Mouse (Mus musculus) embryonic facial prominence, embryonic 11.5 days (tissue): Measurements from ENCODE around the gene Rgs7. TPM values are rescaled to one million over a fixed set of nuclear protein-coding genes. Genes with fewer than 3 reads are reported as not detected.
A peak's percentile ranks its signal among the peaks of the same experiment; 100 is the strongest.

Experiments
- ATAC-seq: fragments of 200-750 bp; cut with Nextera tagmentation; replicated peaks from 2 replicates; pipeline ENCODE4 v1.8.0; 2017; ENCODE audit warnings: low read depth; ENCODE audit not compliant: insufficient number of reproducible peaks, low FRiP score, low TSS enrichment
- DNase-seq: peaks from one replicate; pipeline ENCODE4 v3.0.0-alpha.2; 2015; ENCODE audit warnings: low spot score
- H3K27ac ChIP-seq: fragments of 300-500 bp; sonication (generic); replicated peaks from 2 replicates; pipeline ENCODE4 v1.5.1; 2014; ENCODE audit warnings: mild to moderate bottlenecking, low read depth, low read length, control low read depth
- H3K27me3 ChIP-seq: fragments of 300-500 bp; sonication (generic); 2 replicates; pipeline ENCODE4 v1.6.1; 2014; ENCODE audit warnings: mild to moderate bottlenecking, low read length, moderate library complexity, mixed read lengths; ENCODE audit not compliant: control insufficient read depth, insufficient read depth
- H3K36me3 ChIP-seq: fragments of 300-500 bp; sonication (generic); replicated peaks from 2 replicates; pipeline ENCODE4 v1.6.1; 2014; ENCODE audit warnings: low read depth, mild to moderate bottlenecking, low read length, moderate library complexity, mixed read lengths; ENCODE audit not compliant: control insufficient read depth, insufficient read depth
- H3K4me1 ChIP-seq: fragments of 300-500 bp; sonication (generic); 2 replicates; pipeline ENCODE4 v1.6.1; 2014; ENCODE audit warnings: low read length, mixed read lengths; ENCODE audit not compliant: control insufficient read depth, insufficient read depth
- H3K4me2 ChIP-seq: fragments of 300-500 bp; sonication (generic); 2 replicates; pipeline ENCODE4 v1.6.1; 2014; ENCODE audit warnings: low read depth, mild to moderate bottlenecking, control low read depth, low read length, moderate library complexity
- H3K4me3 ChIP-seq: fragments of 300-500 bp; sonication (generic); 2 replicates; pipeline ENCODE4 v1.5.1; 2014; ENCODE audit warnings: low read depth, low read length, control low read depth
- H3K9ac ChIP-seq: fragments of 300-500 bp; sonication (generic); replicated peaks from 2 replicates; pipeline ENCODE4 v1.6.1; 2014; ENCODE audit warnings: mild to moderate bottlenecking, control low read depth, low read length
- H3K9me3 ChIP-seq: fragments of 300-500 bp; sonication (generic); replicated peaks from 2 replicates; pipeline ENCODE4 v1.6.1; 2016; ENCODE audit warnings: mild to moderate bottlenecking, low read length, inconsistent platforms, mixed read lengths; ENCODE audit not compliant: control insufficient read depth
- WGBS: fragments of 180-500 bp; shearing (Covaris S2); extraction: QIAGEN DNeasy Blood & Tissue Kit; methylation state at CpG from one replicate; pipeline ENCODE4 v1.1.7; 2014; 5-methylcytosine and 5-hydroxymethylcytosine counted together
- polyA plus RNA-seq: library from polyadenylated mRNA; unstranded; fragments of >200 nt; fragmentation: Nextera tagmentation; extraction: Ambion mirVana; gene quantifications from 2 replicates; pipeline ENCODE4 v1.2.1, GENCODE M21; 2014

Gene Rgs7
- polyA plus RNA-seq, 1 experiment from 2014 or later = 2.8 TPM

- no peaks in the 10 kb centered on the region for H3K36me3 ChIP-seq
- no peaks in the 10 kb centered on the region for H3K27me3 ChIP-seq
- 88% methylated on average over 1 of the region's 1 CpGs for WGBS
- no peak overlapping the region for H3K9ac ChIP-seq
- no peaks in the 10 kb centered on the region for H3K9me3 ChIP-seq
- ATAC-seq = no peak
- H3K4me2 ChIP-seq = no peak overlapping the region
- no peak overlapping the region for H3K4me3 ChIP-seq
- no peak overlapping the region for H3K27ac ChIP-seq
- no peak for DNase-seq
- no peaks in the 10 kb centered on the region for H3K4me1 ChIP-seq
Observed at GRCm38 (mm10) chr1:175290072-175290471, 202.2 kb downstream of the Rgs7 start.

DNA sequence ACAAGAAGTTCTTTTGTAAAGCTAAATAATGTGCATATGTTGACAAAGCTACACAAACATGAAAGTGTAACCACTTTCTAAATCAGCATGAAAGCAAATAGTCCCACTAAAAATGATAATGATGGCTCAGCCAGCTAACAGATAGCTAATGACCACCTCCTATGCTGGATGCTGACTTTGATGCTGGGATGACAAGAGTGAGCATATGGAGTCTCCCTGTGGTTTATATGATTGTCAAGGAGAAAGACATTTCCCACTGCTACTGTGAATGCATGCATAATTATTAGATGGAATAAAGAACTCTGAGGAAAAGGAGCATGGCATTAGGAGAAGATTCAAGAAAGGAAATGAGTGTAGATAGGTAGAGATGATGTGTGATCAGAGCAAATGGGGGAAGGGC, 230.0 kb downstream of the Rgs7 start:
- ATAC-seq (no peak), DNase-seq (no peak)
- Histone ChIP-seq H3K27me3 (no peaks in the 10 kb centered on the region), H3K36me3 (no peaks in the 10 kb centered on the region), H3K27ac (no peak overlapping the region), H3K4me1 (no peaks in the 10 kb centered on the region), H3K4me2 (no peak overlapping the region), H3K4me3 (no peak overlapping the region), H3K9ac (no peak overlapping the region), H3K9me3 (no peaks in the 10 kb centered on the region)

DNA sequence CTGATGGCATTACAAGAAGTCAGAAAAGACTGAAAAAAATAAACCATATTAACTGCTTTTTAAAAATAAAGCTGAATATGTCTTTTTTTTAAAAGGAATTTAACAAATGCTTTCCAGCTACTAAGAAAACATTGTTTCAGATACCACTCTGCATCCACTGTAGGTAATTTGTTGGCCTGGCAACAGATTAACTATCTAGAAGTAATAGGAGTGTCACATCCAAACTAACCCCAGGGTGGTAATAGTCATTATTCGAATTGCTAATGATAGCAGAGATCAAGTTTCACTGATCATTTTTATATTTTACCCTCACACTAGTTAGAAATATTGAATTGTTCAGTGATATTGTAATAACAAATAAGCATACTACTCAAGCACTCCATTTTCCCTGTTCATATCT, 232.9 kb downstream of the Rgs7 start:
- Histone ChIP-seq H3K27me3 (no peaks in the 10 kb centered on the region), H3K36me3 (no peaks in the 10 kb centered on the region), H3K4me2 (no peak overlapping the region), H3K27ac (no peak overlapping the region), H3K4me3 (no peak overlapping the region), H3K9ac (no peak overlapping the region), H3K9me3 (no peaks in the 10 kb centered on the region), H3K4me1 (no peaks in the 10 kb centered on the region)
- ATAC-seq (no peak), DNase-seq (no peak)
- 73% methylated on average over 1 of the region's 1 CpGs for WGBS

- Histone ChIP-seq H3K27ac (no peak overlapping the region), H3K27me3 (no peaks in the 10 kb centered on the region), H3K36me3 (no peaks in the 10 kb centered on the region), H3K4me2 (no peak overlapping the region), H3K9me3 (no peaks in the 10 kb centered on the region), H3K4me3 (no peak overlapping the region), H3K9ac (no peak overlapping the region), H3K4me1 (no peaks in the 10 kb centered on the region)
- WGBS = 64% methylated on average over 3 of the region's 3 CpGs
- ATAC-seq = no peak
- no peak for DNase-seq
Observed at GRCm38 (mm10) chr1:175255224-175255623, 237.1 kb downstream of the Rgs7 start.

GRCm38 (mm10) chr1:175254724-175255123, 237.6 kb downstream of the Rgs7 start:
- Histone ChIP-seq H3K27ac (no peak overlapping the region), H3K9me3 (no peaks in the 10 kb centered on the region), H3K36me3 (no peaks in the 10 kb centered on the region), H3K27me3 (no peaks in the 10 kb centered on the region), H3K4me3 (no peak overlapping the region), H3K4me2 (no peak overlapping the region), H3K4me1 (no peaks in the 10 kb centered on the region), H3K9ac (no peak overlapping the region)
- no peak for DNase-seq
- no peak for ATAC-seq
- WGBS = 71% methylated on average over 3 of the region's 3 CpGs

GRCm38 (mm10) chr1:175242135-175242534, 250.2 kb downstream of the Rgs7 start:
- Histone ChIP-seq H3K27ac (no peak overlapping the region), H3K9me3 (no peaks in the 10 kb centered on the region), H3K27me3 (no peaks in the 10 kb centered on the region), H3K4me3 (no peak overlapping the region), H3K4me1 (no peaks in the 10 kb centered on the region), H3K4me2 (no peak overlapping the region), H3K36me3 (no peaks in the 10 kb centered on the region), H3K9ac (no peak overlapping the region)
- WGBS = 73% methylated on average over 5 of the region's 5 CpGs
- DNase-seq = no peak
- no peak for ATAC-seq

- Histone ChIP-seq H3K27ac (no peak overlapping the region), H3K9me3 (no peaks in the 10 kb centered on the region), H3K4me3 (no peak overlapping the region), H3K4me1 (no peaks in the 10 kb centered on the region), H3K27me3 (no peaks in the 10 kb centered on the region), H3K9ac (no peak overlapping the region), H3K36me3 (no peaks in the 10 kb centered on the region), H3K4me2 (no peak overlapping the region)
- ATAC-seq (peak; percentile 65; the same call in 1 of the 2 replicates), DNase-seq (no peak)
- 74% methylated on average over 2 of the region's 2 CpGs for WGBS
Observed at GRCm38 (mm10) chr1:175240137-175240536, 252.2 kb downstream of the Rgs7 start.

GRCm38 (mm10) chr1:175221593-175222500, 270.5 kb downstream of the Rgs7 start:
- 87% methylated on average over 3 of the region's 3 CpGs for whole genome bisulfite sequencing
- no peak overlapping the region for H3K27ac ChIP-seq
- ATAC-seq (no peak), DNase-seq (no peak)
- H3K27me3 ChIP-seq = no peaks in the 10 kb centered on the region
- H3K4me2 ChIP-seq = no peak overlapping the region
- no peaks in the 10 kb centered on the region for H3K4me1 ChIP-seq
- no peak overlapping the region for H3K9ac ChIP-seq
- no peaks in the 10 kb centered on the region for H3K9me3 ChIP-seq
- no peak overlapping the region for H3K4me3 ChIP-seq
- H3K36me3 ChIP-seq = no peaks in the 10 kb centered on the region
